Mouse (Mus musculus): Measurements from ENCODE around the gene Sec14l2.

- TF ChIP-seq CTCF (IDR thresholded peaks at IDR 0.05; ENCODE audit: low read depth, low read length) (no peak), POLR2A (IDR thresholded peaks at IDR 0.05; ENCODE audit: extremely low read depth, insufficient read depth, low read length) (no peak)
Measured at GRCm38 (mm10) chr11:4103522-4103921, 19.7 kb downstream of the Sec14l2 start.
